Mouse (Mus musculus) liver, embryonic 12.5 days (tissue): ENCODE results near the gene Mrgpre. TPM values are rescaled to one million over a fixed set of nuclear protein-coding genes. Genes with fewer than 3 reads are reported as not detected.

Experiments used
- ATAC-seq: fragments of 200-750 bp; cut with Nextera tagmentation; 2 replicates; pipeline ENCODE4 v1.8.0; 2017; ENCODE audit warnings: moderate number of reproducible peaks, mild to moderate bottlenecking, moderate library complexity
- H3K27ac ChIP-seq: fragments of 300-500 bp; sonication (generic); 2 replicates; pipeline ENCODE4 v1.5.1; 2016; ENCODE audit warnings: mild to moderate bottlenecking
- H3K27me3 ChIP-seq: fragments of 300-500 bp; sonication (generic); replicated peaks from 2 replicates; pipeline ENCODE4 v1.6.1; 2016; ENCODE audit warnings: mild to moderate bottlenecking, moderate library complexity
- H3K36me3 ChIP-seq: fragments of 300-500 bp; sonication (generic); 2 replicates; pipeline ENCODE4 v1.6.1; 2016; ENCODE audit warnings: mild to moderate bottlenecking, moderate library complexity
- H3K4me1 ChIP-seq: fragments of 300-500 bp; sonication (generic); 2 replicates; pipeline ENCODE4 v1.6.1; 2016
- H3K4me2 ChIP-seq: fragments of 300-500 bp; sonication (generic); 2 replicates; pipeline ENCODE4 v1.6.1; 2016; ENCODE audit warnings: mild to moderate bottlenecking, moderate library complexity
- H3K4me3 ChIP-seq: fragments of 300-500 bp; sonication (generic); 2 replicates; pipeline ENCODE4 v1.5.1; 2016; ENCODE audit warnings: mild to moderate bottlenecking, moderate library complexity
- H3K9ac ChIP-seq: fragments of 300-500 bp; sonication (generic); 2 replicates; pipeline ENCODE4 v1.6.1; 2016; ENCODE audit warnings: mild to moderate bottlenecking, moderate library complexity
- H3K9me3 ChIP-seq: fragments of 300-500 bp; sonication (generic); replicated peaks from 2 replicates; pipeline ENCODE4 v1.6.1; 2016; ENCODE audit warnings: mild to moderate bottlenecking, moderate library complexity
- WGBS: fragments of 180-500 bp; shearing (Covaris S2); methylation state at CpG from one replicate; pipeline ENCODE4 v1.1.7; 2016; ENCODE audit not compliant: insufficient replicate concordance; 5-methylcytosine and 5-hydroxymethylcytosine counted together
- polyA plus RNA-seq: library from polyadenylated mRNA; unstranded; fragments of >200 nt; fragmentation: Nextera tagmentation; extraction: Ambion mirVana; gene quantifications from 2 replicates; pipeline ENCODE4 v1.2.1, GENCODE M21; 2016

Gene Mrgpre
- polyA plus RNA-seq, 1 experiment from 2014 or later = 0.20 TPM

DNA sequence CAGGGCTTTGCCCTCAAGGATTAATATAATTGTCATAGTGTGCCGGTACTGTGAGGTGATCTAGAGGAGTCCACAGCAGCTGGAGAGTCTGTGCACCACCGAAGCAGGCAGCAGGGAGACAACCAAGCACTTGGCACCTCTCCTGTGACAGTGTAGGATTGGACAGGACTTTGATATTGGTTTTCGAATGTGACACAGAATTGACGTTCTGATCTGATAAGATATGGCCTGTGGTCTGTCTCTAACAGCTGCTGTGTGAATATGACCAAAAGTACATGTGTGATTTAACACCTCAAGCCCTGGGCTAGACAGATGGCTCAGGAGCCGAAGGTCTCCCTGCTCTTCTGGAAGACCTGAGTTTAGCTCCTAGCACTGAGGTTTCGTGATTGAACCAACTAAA lies 16.0 kb downstream of the Mrgpre start:
- Histone ChIP-seq H3K36me3 (no peaks in the 10 kb centered on the region), H3K27me3 (peaks cover 39% of the 10 kb centered on the region), H3K27ac (no peak overlapping the region), H3K4me3 (no peak overlapping the region), H3K4me1 (no peaks in the 10 kb centered on the region), H3K9me3 (no peaks in the 10 kb centered on the region), H3K4me2 (no peak overlapping the region), H3K9ac (no peak overlapping the region)
- no peak for ATAC-seq
- WGBS = 46% methylated on average over 6 of the region's 6 CpGs

DNA sequence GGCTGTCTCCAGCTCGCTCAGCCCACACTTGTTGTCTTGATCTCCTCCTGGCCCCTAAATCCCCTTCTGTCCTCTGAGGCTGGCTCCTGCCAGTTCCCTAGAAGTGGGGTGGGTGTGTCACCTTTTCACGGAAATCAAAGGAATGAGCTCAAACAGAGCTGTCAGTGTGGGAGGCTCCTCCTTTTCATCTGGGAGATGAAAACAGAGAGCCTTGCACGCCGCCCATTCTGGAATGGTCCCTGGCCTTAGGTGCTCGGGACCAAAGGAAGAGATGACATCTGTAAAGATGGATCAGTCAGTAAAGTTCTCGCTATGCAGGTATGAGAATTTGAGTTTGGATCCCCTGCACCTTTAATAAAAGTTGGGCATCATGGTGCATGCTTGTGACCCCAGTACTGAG lies 17.4 kb downstream of the Mrgpre start, which contains the start of gene Mrgprg:
Mrgprg (minus strand) TSS at position 101 of the 400 bp plus-strand sequence.
- no peak within 1 kb of the TSS for H3K27ac ChIP-seq

GRCm38 (mm10) chr7:143764876-143765530 lies 19.3 kb downstream of the Mrgpre start:
- Histone ChIP-seq H3K9me3 (no peaks in the 10 kb centered on the region), H3K4me1 (no peaks in the 10 kb centered on the region), H3K4me3 (no peak overlapping the region), H3K9ac (no peak overlapping the region), H3K27me3 (peaks cover 47% of the 10 kb centered on the region), H3K36me3 (no peaks in the 10 kb centered on the region), H3K27ac (no peak overlapping the region), H3K4me2 (no peak overlapping the region)
- 45% methylated on average over 19 of the region's 19 CpGs for WGBS
- ATAC-seq = no peak

More for the DNA sequence above, 17.4 kb downstream of the Mrgpre start, which contains the start of gene Mrgprg:
- H3K4me1 ChIP-seq = no peaks in the 10 kb centered on the region
- no peak within 1 kb of the TSS for H3K9ac ChIP-seq
- H3K4me3 ChIP-seq = no peak within 1 kb of the TSS
- WGBS = 48% methylated on average over 6 of the region's 6 CpGs
- no peaks in the 10 kb centered on the region for H3K36me3 ChIP-seq
- peaks cover 47% of the 10 kb centered on the region for H3K27me3 ChIP-seq
- H3K9me3 ChIP-seq = no peaks in the 10 kb centered on the region
- no peak for ATAC-seq
- no peak within 1 kb of the TSS for H3K4me2 ChIP-seq

GRCm38 (mm10) chr7:143763794-143764193 lies 20.5 kb downstream of the Mrgpre start:
- Histone ChIP-seq H3K4me1 (no peaks in the 10 kb centered on the region), H3K27me3 (peaks cover 52% of the 10 kb centered on the region), H3K9me3 (no peaks in the 10 kb centered on the region), H3K27ac (no peak overlapping the region), H3K36me3 (no peaks in the 10 kb centered on the region), H3K4me3 (no peak overlapping the region), H3K4me2 (no peak overlapping the region), H3K9ac (no peak overlapping the region)
- 13% methylated on average over 3 of the region's 3 CpGs for WGBS
- no peak for ATAC-seq

DNA sequence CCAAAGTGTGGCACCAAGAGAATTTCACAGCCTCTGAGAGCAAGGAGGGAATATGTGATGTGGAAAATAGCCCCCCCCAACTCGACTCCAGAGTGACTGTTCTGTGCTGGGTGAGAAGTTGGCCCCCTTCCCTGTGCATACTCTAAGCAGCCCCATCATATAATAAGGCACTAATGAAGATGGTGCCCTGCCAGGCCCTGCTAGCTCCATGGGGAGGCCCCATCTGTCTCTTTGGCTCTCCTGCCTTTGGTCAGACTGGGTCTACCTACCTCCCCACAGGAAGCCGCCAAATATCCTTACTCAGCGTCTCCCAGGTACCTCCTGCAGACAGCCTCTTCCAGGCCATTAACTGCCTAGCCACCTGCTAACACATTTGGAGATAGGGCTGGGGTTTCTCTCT lies 25.3 kb downstream of the Mrgpre start:
- Histone ChIP-seq H3K4me1 (peaks cover 23% of the 10 kb centered on the region), H3K9ac (no peak overlapping the region), H3K9me3 (no peaks in the 10 kb centered on the region), H3K27ac (no peak overlapping the region), H3K36me3 (no peaks in the 10 kb centered on the region), H3K4me3 (no peak overlapping the region), H3K27me3 (peaks cover 63% of the 10 kb centered on the region), H3K4me2 (no peak overlapping the region)
- WGBS = 47% methylated on average over 3 of the region's 3 CpGs
- no peak for ATAC-seq

GRCm38 (mm10) chr7:143757696-143758095 lies 26.6 kb downstream of the Mrgpre start:
- no peaks in the 10 kb centered on the region for H3K36me3 ChIP-seq
- no peak overlapping the region for H3K9ac ChIP-seq
- WGBS = 43% methylated on average over 3 of the region's 3 CpGs
- H3K4me3 ChIP-seq = no peak overlapping the region
- H3K4me1 ChIP-seq = peaks cover 23% of the 10 kb centered on the region
- H3K27me3 ChIP-seq = peaks cover 63% of the 10 kb centered on the region
- H3K4me2 ChIP-seq = peak overlapping the region; percentile 58
- ATAC-seq = no peak
- no peak overlapping the region for H3K27ac ChIP-seq
- no peaks in the 10 kb centered on the region for H3K9me3 ChIP-seq

- ATAC-seq = peak; percentile 71
- Histone ChIP-seq H3K9ac (no peak overlapping the region), H3K9me3 (no peaks in the 10 kb centered on the region), H3K4me1 (peaks cover 23% of the 10 kb centered on the region), H3K4me2 (peak overlapping the region; percentile 58), H3K36me3 (no peaks in the 10 kb centered on the region), H3K4me3 (peak overlapping the region; percentile 32), H3K27ac (no peak overlapping the region), H3K27me3 (peaks cover 67% of the 10 kb centered on the region)
- 2% methylated on average over 15 of the region's 15 CpGs for WGBS
These were observed 27.3 kb downstream of the Mrgpre start for GRCm38 (mm10) chr7:143757027-143757390.

DNA sequence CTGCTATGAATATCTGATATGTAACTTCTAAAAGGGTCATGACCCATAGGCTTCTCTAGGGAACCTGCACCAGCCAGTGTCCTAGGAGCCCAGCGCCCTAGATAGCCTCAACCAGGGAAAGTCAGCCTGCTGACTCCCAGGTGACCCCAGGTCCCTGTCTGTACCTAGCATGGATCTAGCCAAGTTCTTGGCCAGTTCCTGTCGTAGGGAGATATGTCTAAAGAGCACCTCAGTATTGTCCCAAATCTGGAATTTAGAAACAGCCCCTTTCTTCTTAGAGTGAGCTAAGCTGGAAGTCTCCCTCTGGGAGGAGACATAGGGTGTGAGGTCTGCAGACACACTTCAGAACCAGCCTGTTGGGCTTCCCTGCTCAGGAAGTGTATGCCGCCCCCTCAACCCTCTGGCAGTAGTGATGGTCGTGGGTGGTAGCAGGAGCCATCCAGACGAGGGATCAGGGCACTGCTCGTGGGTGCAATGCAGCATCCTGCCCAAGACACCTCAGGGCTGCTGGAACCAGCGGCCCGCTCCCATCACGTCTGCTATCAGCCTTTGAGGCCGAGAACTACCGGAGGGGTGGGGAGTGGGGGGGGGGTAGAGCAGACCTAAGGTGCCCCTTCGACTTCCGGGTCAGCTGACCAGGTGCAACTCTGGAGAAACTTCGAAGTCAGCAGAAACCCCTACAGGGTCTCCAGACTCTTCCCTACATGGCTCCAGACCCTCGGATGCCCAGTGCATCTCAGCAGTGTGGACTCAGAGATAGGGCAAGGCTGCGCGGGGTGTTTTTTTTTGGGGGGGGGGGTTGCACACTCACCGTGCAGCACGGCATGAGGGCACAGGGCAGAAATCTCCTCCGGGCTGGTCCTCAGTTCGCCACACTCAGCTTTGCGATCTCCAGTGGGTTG lies 27.9 kb downstream of the Mrgpre start, which contains the start of gene Osbpl5:
Osbpl5 (minus strand) TSS at position 861 of the 902 bp plus-strand sequence.
- Histone ChIP-seq H3K27me3 (peaks cover 67% of the 10 kb centered on the region), H3K9me3 (no peaks in the 10 kb centered on the region), H3K36me3 (no peaks in the 10 kb centered on the region), H3K4me3 (peak within 1 kb of the TSS; percentile 32), H3K27ac (no peak within 1 kb of the TSS), H3K4me1 (peaks cover 23% of the 10 kb centered on the region), H3K9ac (no peak within 1 kb of the TSS), H3K4me2 (peak within 1 kb of the TSS; percentile 58)
- 14% methylated on average over 22 of the region's 22 CpGs for WGBS
- no peak for ATAC-seq

DNA sequence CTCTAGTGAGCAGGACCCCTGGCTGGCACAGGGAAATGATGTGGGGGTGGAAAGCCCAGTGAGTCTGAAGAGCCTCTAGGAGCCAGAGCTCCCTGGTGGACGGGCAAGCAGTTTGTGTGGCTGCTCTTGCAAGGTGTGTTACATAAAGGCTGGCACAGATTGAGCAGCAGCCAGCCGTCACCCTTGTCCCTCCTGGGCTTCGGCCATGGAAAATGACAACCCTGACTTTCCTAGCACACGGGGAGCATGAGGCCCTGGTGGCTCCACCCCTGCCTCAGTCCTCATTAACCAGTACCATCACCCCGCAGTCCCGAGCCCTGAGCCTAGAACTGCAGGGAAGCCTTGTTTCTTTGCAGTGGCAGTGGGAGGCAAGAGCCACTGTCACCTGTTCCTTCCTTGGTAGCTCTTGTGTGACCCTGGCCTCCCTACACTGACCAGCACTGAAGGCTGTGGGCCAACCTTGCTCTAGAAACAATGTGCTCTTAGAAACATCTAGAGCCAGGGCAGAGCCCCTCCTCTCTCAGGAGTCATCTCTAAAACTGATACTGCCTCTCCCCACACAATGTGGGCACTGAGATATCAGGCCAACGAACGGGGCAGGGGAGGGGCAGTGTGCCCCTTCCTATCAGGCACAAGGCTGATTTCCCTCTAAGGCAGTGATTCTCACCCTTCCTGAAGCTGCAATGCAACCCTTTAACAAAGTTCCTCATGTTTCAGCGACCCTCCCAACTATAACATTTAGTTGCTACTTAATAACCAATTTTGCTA lies 28.8 kb downstream of the Mrgpre start:
- Histone ChIP-seq H3K4me2 (no peak overlapping the region), H3K9me3 (no peaks in the 10 kb centered on the region), H3K9ac (no peak overlapping the region), H3K4me3 (no peak overlapping the region), H3K27me3 (peaks cover 67% of the 10 kb centered on the region), H3K27ac (no peak overlapping the region), H3K36me3 (no peaks in the 10 kb centered on the region), H3K4me1 (peaks cover 23% of the 10 kb centered on the region)
- 44% methylated on average over 9 of the region's 9 CpGs for WGBS
- 0 out of 2 replicates have a peak, but pooled peaks have one; percentile 37 for ATAC-seq

DNA sequence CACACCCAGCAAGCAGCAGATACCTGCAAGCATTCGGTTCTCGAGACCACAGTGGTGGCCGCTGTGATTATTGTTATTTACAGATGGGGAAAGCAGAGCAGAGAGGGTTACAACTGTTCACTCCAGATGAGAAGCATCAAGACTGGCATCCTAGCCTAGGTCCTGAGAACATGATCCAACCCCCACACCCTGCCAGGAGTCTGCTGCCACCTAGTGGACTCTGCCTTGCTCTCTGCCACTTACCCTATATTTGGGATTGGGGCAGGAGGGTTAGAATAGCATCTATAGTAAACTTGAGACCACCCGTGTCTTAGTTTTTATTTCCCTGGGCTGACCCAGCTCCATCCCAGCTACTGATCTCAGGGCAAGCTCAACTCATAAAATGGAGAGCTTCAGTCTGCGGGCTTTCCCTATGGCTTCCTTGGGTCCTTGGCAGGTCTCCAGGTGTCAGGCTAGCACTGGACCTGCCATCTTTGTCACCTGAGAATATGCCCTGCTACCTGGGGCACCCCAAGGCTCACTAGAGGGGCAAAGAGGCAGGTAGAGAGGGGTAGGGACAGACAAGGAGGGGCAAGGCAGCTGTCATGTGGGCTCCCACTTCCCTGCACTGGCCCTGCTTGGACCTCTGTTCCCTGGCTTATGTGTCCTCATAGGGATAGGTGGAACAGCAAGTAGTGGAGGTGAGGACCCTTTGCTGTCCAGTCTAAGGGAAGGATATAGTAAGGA lies 30.1 kb downstream of the Mrgpre start:
- Histone ChIP-seq H3K4me2 (no peak overlapping the region), H3K4me1 (peaks cover 23% of the 10 kb centered on the region), H3K27me3 (peaks cover 74% of the 10 kb centered on the region), H3K4me3 (no peak overlapping the region), H3K9ac (no peak overlapping the region), H3K36me3 (no peaks in the 10 kb centered on the region), H3K27ac (no peak overlapping the region), H3K9me3 (no peaks in the 10 kb centered on the region)
- no peak for ATAC-seq
- WGBS = 37% methylated on average over 5 of the region's 5 CpGs

DNA sequence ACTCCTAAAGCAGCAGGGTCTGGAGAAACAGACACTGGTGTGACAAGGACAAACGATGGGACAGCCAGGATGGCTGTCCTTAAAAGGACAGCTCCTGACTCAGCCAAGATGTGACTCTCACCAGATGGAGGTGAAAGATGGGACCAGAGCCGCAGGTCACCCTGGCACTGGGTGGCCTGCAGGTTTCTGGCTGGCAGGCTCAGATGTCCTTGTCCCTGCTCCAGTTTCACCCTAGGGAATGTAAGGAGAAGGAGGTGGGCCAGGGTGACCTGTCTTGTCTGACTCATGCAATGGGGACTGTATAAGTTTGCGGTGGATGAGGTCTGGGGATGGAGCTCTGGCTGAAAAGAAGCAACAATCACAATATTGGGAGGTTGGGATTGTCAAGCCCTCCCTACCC lies 31.7 kb downstream of the Mrgpre start:
- Histone ChIP-seq H3K27me3 (peaks cover 60% of the 10 kb centered on the region), H3K36me3 (no peaks in the 10 kb centered on the region), H3K27ac (no peak overlapping the region), H3K4me2 (no peak overlapping the region), H3K9ac (no peak overlapping the region), H3K9me3 (no peaks in the 10 kb centered on the region), H3K4me3 (no peak overlapping the region), H3K4me1 (peaks cover 25% of the 10 kb centered on the region)
- ATAC-seq = no peak
- 58% methylated on average over 3 of the region's 3 CpGs for WGBS
